ENCODE assay signal across 32 mouse cellular contexts in genomic region chr5:103681824-103682223, GRCm38 (mm10). TPM values are rescaled to one million over a fixed set of nuclear protein-coding genes. Genes with fewer than 3 reads are reported as not detected.
"Had no signal": no experiment of that assay in that cellular context is flagged by ENCODE, and none has a peak within 500 bp of the region (broad histone marks: within the 10 kb centered on the region; RNA-seq: fewer than 3 reads in every experiment).

No protein-coding gene starts in this region.

- H3K4me2 ChIP-seq: heart, embryonic 12.5 days; hindbrain, embryonic 12.5 days; hindbrain, embryonic 14.5 days; intestine, embryonic 15.5 days; limb, embryonic 12.5 days; liver, embryonic 11.5 days; liver, embryonic 13.5 days had no signal

- H3K27me3 ChIP-seq: heart, embryonic 12.5 days; hindbrain, embryonic 12.5 days; intestine, embryonic 15.5 days; limb, embryonic 12.5 days had no signal

- H3K36me3 ChIP-seq: heart, embryonic 12.5 days; hindbrain, embryonic 10.5 days; hindbrain, embryonic 12.5 days; intestine, embryonic 15.5 days; limb, embryonic 10.5 days; limb, embryonic 12.5 days; liver, embryonic 13.5 days had no signal

- H3K4me3 ChIP-seq: heart, adult 2 months; heart, embryonic 12.5 days; hindbrain, embryonic 10.5 days; hindbrain, embryonic 12.5 days; intestine, embryonic 15.5 days; layer of hippocampus, adult 2 months; left cerebral cortex, adult 2 months; limb, embryonic 10.5 days; limb, embryonic 12.5 days; liver, embryonic 13.5 days had no signal

- H3K4me1 ChIP-seq: heart, embryonic 12.5 days; hindbrain, embryonic 10.5 days; hindbrain, embryonic 12.5 days; intestine, embryonic 15.5 days; limb, embryonic 10.5 days; limb, embryonic 12.5 days; liver, embryonic 13.5 days had no signal

- DNase-seq: gastrocnemius, postnatal 14 days; gastrocnemius, postnatal 36 days; heart, adult 11 months; heart, adult 2 months; heart, postnatal 10 days; heart, postnatal 4 days; kidney, adult 18-20 months; kidney, adult 8-10 months; kidney, postnatal 10 days; kidney, postnatal 25 days; kidney, postnatal 4 days; liver; liver, embryonic 13.5 days had no signal

- ATAC-seq: hindbrain, embryonic 16.5 days; inflammation-experienced regulatory T-cells, adult 6 months; intestine, embryonic 15.5 days; intestine, postnatal 0 days had no signal

- H3K9ac ChIP-seq: heart, embryonic 12.5 days; hindbrain, embryonic 12.5 days; hindbrain, embryonic 14.5 days; intestine, embryonic 15.5 days; limb, embryonic 12.5 days; liver, embryonic 13.5 days had no signal

- H3K27ac ChIP-seq: heart, adult 2 months; hindbrain, embryonic 10.5 days; hindbrain, embryonic 12.5 days; hindbrain, embryonic 14.5 days; intestine, embryonic 15.5 days; layer of hippocampus, adult 2 months; left cerebral cortex, adult 2 months; limb, embryonic 10.5 days; limb, embryonic 12.5 days; liver, embryonic 13.5 days had no signal

- H3K9me3 ChIP-seq: heart, embryonic 12.5 days; hindbrain, embryonic 10.5 days; hindbrain, embryonic 12.5 days; intestine, embryonic 15.5 days; limb, embryonic 10.5 days; limb, embryonic 12.5 days; liver, embryonic 13.5 days had no signal

RNA-seq across cellular contexts. Expression of gene 1700016H13Rik, which starts 26.0 kb away (rescaled TPM):
- total RNA-seq: heart, adult 2 months; heart, postnatal 10 days; heart, postnatal 25 days; layer of hippocampus, adult 2 months; layer of hippocampus, postnatal 10 days; layer of hippocampus, postnatal 25 days; left cerebral cortex, adult 2 months; left cerebral cortex, postnatal 14 days; left cerebral cortex, postnatal 36 days had no signal
- polyA plus RNA-seq: hindbrain, embryonic 12.5 days; inflammation-experienced regulatory T-cells, adult 6 months had no signal

RNA-seq across cellular contexts. Expression of gene Slc10a6, which starts 52.6 kb away (rescaled TPM):
- polyA plus RNA-seq: kidney, embryonic 14.5 days; limb, embryonic 10.5 days; liver, embryonic 13.5 days had no signal
